Comparison of ENCODE assay signal across 28 mouse cellular contexts in genomic region chr8:85074167-85074566, GRCm38 (mm10). TPM values are rescaled to one million over a fixed set of nuclear protein-coding genes. Genes with fewer than 3 reads are reported as not detected.
DNase-seq lines count a peak whose midpoint lies in the region; ATAC-seq and TF ChIP-seq lines count a peak whose summit lies in the region.
"Had no signal": no experiment of that assay in that cellular context is flagged by ENCODE, and none has a peak within 500 bp of the region (broad histone marks: within the 10 kb centered on the region; RNA-seq: fewer than 3 reads in every experiment).

No protein-coding gene starts in this region.

- 87% methylated on average over 10 of the region's 10 CpGs for WGBS in hindbrain, embryonic 10.5 days
- WGBS in hindbrain, embryonic 12.5 days: 88% methylated on average over 10 of the region's 10 CpGs
- WGBS in midbrain, embryonic 11.5 days: 82% methylated on average over 10 of the region's 10 CpGs
- WGBS in midbrain, postnatal 0 days: 83% methylated on average over 10 of the region's 10 CpGs
- whole genome bisulfite sequencing in liver, embryonic 13.5 days (ENCODE audit: insufficient replicate concordance): 87% methylated on average over 10 of the region's 10 CpGs
- WGBS in hindbrain, embryonic 14.5 days: 84% methylated on average over 10 of the region's 10 CpGs

- H3K4me2 ChIP-seq in hindbrain, embryonic 12.5 days (replicated peaks): no peak overlapping the region
- H3K4me2 ChIP-seq in midbrain, embryonic 11.5 days: no peak overlapping the region
- no peak overlapping the region for H3K4me2 ChIP-seq in midbrain, postnatal 0 days (ENCODE audit: low read depth, low read length, poor library complexity, severe bottlenecking)
- no peak overlapping the region for H3K4me2 ChIP-seq in liver, embryonic 13.5 days
- no peak overlapping the region for H3K4me2 ChIP-seq in hindbrain, embryonic 14.5 days (replicated peaks)
- H3K4me2 ChIP-seq: embryonic facial prominence, embryonic 15.5 days; heart, embryonic 13.5 days; hindbrain, embryonic 13.5 days; intestine, embryonic 15.5 days had no signal

- no peak for DNase-seq in hindbrain, embryonic 10.5 days (ENCODE audit: low spot score)
- DNase-seq in midbrain, embryonic 11.5 days (ENCODE audit: low spot score, missing footprints): peak; percentile 77
- no peak for DNase-seq in midbrain, postnatal 0 days (ENCODE audit: low spot score)
- no peak for DNase-seq in liver, embryonic 13.5 days
- DNase-seq in urinary bladder, adult 2 months (ENCODE audit: low spot score): no peak
- no peak for DNase-seq in hindbrain, embryonic 14.5 days (ENCODE audit: low spot score)
- DNase-seq: adrenal gland, postnatal 14 days; cerebellum, adult 11-12 months; cerebellum, adult 9-11 months; cerebellum, postnatal 36 days; embryo, embryonic 11 days; gastrocnemius, postnatal 10 days; heart, postnatal 36 days had no signal

- H3K27me3 ChIP-seq in hindbrain, embryonic 10.5 days (ENCODE audit: insufficient read depth, poor library complexity, severe bottlenecking): no peaks in the 10 kb centered on the region
- H3K27me3 ChIP-seq in hindbrain, embryonic 12.5 days: no peaks in the 10 kb centered on the region
- H3K27me3 ChIP-seq in midbrain, embryonic 11.5 days (ENCODE audit: control insufficient read depth, insufficient read depth, low read length): no peaks in the 10 kb centered on the region
- no peaks in the 10 kb centered on the region for H3K27me3 ChIP-seq in midbrain, postnatal 0 days (ENCODE audit: insufficient read depth, low read length)
- H3K27me3 ChIP-seq in liver, embryonic 13.5 days: no peaks in the 10 kb centered on the region
- no peaks in the 10 kb centered on the region for H3K27me3 ChIP-seq in hindbrain, embryonic 14.5 days (ENCODE audit: control insufficient read depth, insufficient read depth, low read length)
- H3K27me3 ChIP-seq: embryonic facial prominence, embryonic 15.5 days; heart, embryonic 13.5 days; hindbrain, embryonic 13.5 days; intestine, embryonic 15.5 days; Patski had no signal

- H3K27ac ChIP-seq in hindbrain, embryonic 10.5 days: no peak overlapping the region
- H3K27ac ChIP-seq in hindbrain, embryonic 12.5 days: no peak overlapping the region
- no peak overlapping the region for H3K27ac ChIP-seq in midbrain, embryonic 11.5 days (ENCODE audit: low read depth, low read length)
- no peak overlapping the region for H3K27ac ChIP-seq in midbrain, postnatal 0 days (ENCODE audit: low read depth, low read length)
- H3K27ac ChIP-seq in liver, embryonic 13.5 days: no peak overlapping the region
- H3K27ac ChIP-seq in hindbrain, embryonic 14.5 days: no peak overlapping the region
- H3K27ac ChIP-seq: embryonic facial prominence, embryonic 15.5 days; forebrain, embryonic 10.5 days; heart, embryonic 13.5 days; hindbrain, embryonic 13.5 days; intestine, embryonic 15.5 days had no signal

- peaks cover 25% of the 10 kb centered on the region for H3K4me1 ChIP-seq in hindbrain, embryonic 10.5 days (replicated peaks)
- peaks cover 12% of the 10 kb centered on the region for H3K4me1 ChIP-seq in hindbrain, embryonic 12.5 days
- peaks cover 8% of the 10 kb centered on the region for H3K4me1 ChIP-seq in midbrain, embryonic 11.5 days (ENCODE audit: control insufficient read depth, insufficient read depth, low read length)
- no peaks in the 10 kb centered on the region for H3K4me1 ChIP-seq in midbrain, postnatal 0 days (ENCODE audit: insufficient read depth, low read length)
- H3K4me1 ChIP-seq in liver, embryonic 13.5 days (replicated peaks): peaks cover 72% of the 10 kb centered on the region
- H3K4me1 ChIP-seq in hindbrain, embryonic 14.5 days (replicated peaks; ENCODE audit: control insufficient read depth, insufficient read depth, low read length): peaks cover 15% of the 10 kb centered on the region

- TF ChIP-seq CTCF in midbrain, postnatal 0 days (IDR thresholded peaks at IDR 0.05): no peak

- H3K36me3 ChIP-seq in hindbrain, embryonic 10.5 days: peaks cover 57% of the 10 kb centered on the region
- H3K36me3 ChIP-seq in hindbrain, embryonic 12.5 days: peaks cover 43% of the 10 kb centered on the region
- peaks cover 16% of the 10 kb centered on the region for H3K36me3 ChIP-seq in midbrain, embryonic 11.5 days (ENCODE audit: control insufficient read depth, insufficient read depth, low read length)
- H3K36me3 ChIP-seq in midbrain, postnatal 0 days (ENCODE audit: insufficient read depth, low read length): peaks cover 34% of the 10 kb centered on the region
- peaks cover 57% of the 10 kb centered on the region for H3K36me3 ChIP-seq in liver, embryonic 13.5 days
- H3K36me3 ChIP-seq in hindbrain, embryonic 14.5 days (replicated peaks; ENCODE audit: control insufficient read depth, insufficient read depth): peaks cover 52% of the 10 kb centered on the region

- 0 out of 2 replicates have a peak overlapping the region, but pooled peaks have one; percentile 88 for H3K4me3 ChIP-seq in hindbrain, embryonic 10.5 days
- H3K4me3 ChIP-seq in hindbrain, embryonic 12.5 days: no peak overlapping the region
- H3K4me3 ChIP-seq in midbrain, embryonic 11.5 days (ENCODE audit: low read depth, low read length): no peak overlapping the region
- no peak overlapping the region for H3K4me3 ChIP-seq in midbrain, postnatal 0 days (ENCODE audit: low read depth, low read length)
- no peak overlapping the region for H3K4me3 ChIP-seq in liver, embryonic 13.5 days (replicated peaks)
- H3K4me3 ChIP-seq in hindbrain, embryonic 14.5 days (replicated peaks; ENCODE audit: low read length): no peak overlapping the region
- H3K4me3 ChIP-seq: embryonic facial prominence, embryonic 15.5 days; erythroblast, embryonic 14.5 days; forebrain, embryonic 10.5 days; heart, embryonic 13.5 days; hindbrain, embryonic 13.5 days; intestine, embryonic 15.5 days had no signal

- ATAC-seq in hindbrain, embryonic 12.5 days (ENCODE audit: low FRiP score): no peak
- no peak for ATAC-seq in midbrain, embryonic 11.5 days (ENCODE audit: low FRiP score)
- ATAC-seq in midbrain, postnatal 0 days (ENCODE audit: low FRiP score): no peak
- ATAC-seq in liver, embryonic 13.5 days (ENCODE audit: low read depth): no peak
- ATAC-seq in hindbrain, embryonic 14.5 days (ENCODE audit: low FRiP score): no peak
- ATAC-seq: activated CD4-positive, CD25-positive, alpha-beta regulatory T cell, adult 4 months; forebrain, embryonic 16.5 days; intestine, embryonic 15.5 days; Patski had no signal

- no peaks in the 10 kb centered on the region for H3K9me3 ChIP-seq in hindbrain, embryonic 10.5 days
- H3K9me3 ChIP-seq in hindbrain, embryonic 12.5 days (replicated peaks): no peaks in the 10 kb centered on the region
- H3K9me3 ChIP-seq in midbrain, embryonic 11.5 days (ENCODE audit: control insufficient read depth, low read length): no peaks in the 10 kb centered on the region
- no peaks in the 10 kb centered on the region for H3K9me3 ChIP-seq in midbrain, postnatal 0 days (ENCODE audit: low read length)
- H3K9me3 ChIP-seq in liver, embryonic 13.5 days (replicated peaks): no peaks in the 10 kb centered on the region
- H3K9me3 ChIP-seq in hindbrain, embryonic 14.5 days (ENCODE audit: control insufficient read depth, low read length): no peaks in the 10 kb centered on the region
- H3K9me3 ChIP-seq: embryonic facial prominence, embryonic 15.5 days; forebrain, embryonic 10.5 days; heart, embryonic 13.5 days; hindbrain, embryonic 13.5 days; intestine, embryonic 15.5 days had no signal

- no peak overlapping the region for H3K9ac ChIP-seq in hindbrain, embryonic 12.5 days
- no peak overlapping the region for H3K9ac ChIP-seq in midbrain, embryonic 11.5 days (ENCODE audit: low read length)
- H3K9ac ChIP-seq in midbrain, postnatal 0 days (replicated peaks; ENCODE audit: low read length, poor library complexity, severe bottlenecking): no peak overlapping the region
- 0 out of 2 replicates have a peak overlapping the region, but pooled peaks have one; percentile 53 for H3K9ac ChIP-seq in liver, embryonic 13.5 days
- no peak overlapping the region for H3K9ac ChIP-seq in hindbrain, embryonic 14.5 days
- H3K9ac ChIP-seq: embryonic facial prominence, embryonic 15.5 days; heart, embryonic 13.5 days; hindbrain, embryonic 13.5 days; intestine, embryonic 15.5 days had no signal

RNA-seq across cellular contexts. Expression of gene Dhps, which starts 2.6 kb away (rescaled TPM):
- 73.7 and 75.2 TPM in 2 replicates for polyA plus RNA-seq in hindbrain, embryonic 10.5 days (2016; fragmentation: Nextera tagmentation; extraction: Ambion mirVana)
- 69.2 and 76.9 TPM in 2 replicates for polyA plus RNA-seq in hindbrain, embryonic 12.5 days (2016; fragmentation: Nextera tagmentation; extraction: Ambion mirVana)
- polyA plus RNA-seq in midbrain, embryonic 11.5 days (2014; fragmentation: Nextera tagmentation; extraction: Ambion mirVana): 65.5 and 66.8 TPM in 2 replicates
- 66.3 and 77.1 TPM in 2 replicates for total RNA-seq in midbrain, postnatal 0 days (2014; rRNA removed)
- polyA plus RNA-seq in midbrain, postnatal 0 days (2015; fragmentation: Nextera tagmentation; extraction: Ambion mirVana): 128 and 129 TPM in 2 replicates
- polyA plus RNA-seq in liver, embryonic 13.5 days (2015; fragmentation: Nextera tagmentation; extraction: Ambion mirVana): 41.2 and 42.9 TPM in 2 replicates
- polyA plus RNA-seq in urinary bladder, adult 2 months (2012; rRNA removed): 41.0 and 47.1 TPM in 2 replicates
- 105 and 113 TPM in 2 replicates for polyA plus RNA-seq in hindbrain, embryonic 14.5 days (2014; fragmentation: Nextera tagmentation; extraction: Ambion mirVana)

RNA-seq across cellular contexts. Expression of gene Wdr83os, which starts 6.4 kb away (rescaled TPM):
- 134 and 136 TPM in 2 replicates for polyA plus RNA-seq in hindbrain, embryonic 10.5 days (2016; fragmentation: Nextera tagmentation; extraction: Ambion mirVana)
- polyA plus RNA-seq in hindbrain, embryonic 12.5 days (2016; fragmentation: Nextera tagmentation; extraction: Ambion mirVana): 93.6 and 108 TPM in 2 replicates
- 120 and 135 TPM in 2 replicates for polyA plus RNA-seq in midbrain, embryonic 11.5 days (2014; fragmentation: Nextera tagmentation; extraction: Ambion mirVana)
- total RNA-seq in midbrain, postnatal 0 days (2014; rRNA removed): 92.6 and 105 TPM in 2 replicates
- 129 and 137 TPM in 2 replicates for polyA plus RNA-seq in midbrain, postnatal 0 days (2015; fragmentation: Nextera tagmentation; extraction: Ambion mirVana)
- 69.1 and 70.5 TPM in 2 replicates for polyA plus RNA-seq in liver, embryonic 13.5 days (2015; fragmentation: Nextera tagmentation; extraction: Ambion mirVana)
- 95.6 and 103 TPM in 2 replicates for polyA plus RNA-seq in urinary bladder, adult 2 months (2012; rRNA removed)
- 119 and 136 TPM in 2 replicates for polyA plus RNA-seq in hindbrain, embryonic 14.5 days (2014; fragmentation: Nextera tagmentation; extraction: Ambion mirVana)

RNA-seq across cellular contexts. Expression of gene Gm5741, which starts 6.4 kb away (rescaled TPM):
- polyA plus RNA-seq in hindbrain, embryonic 10.5 days (2016; fragmentation: Nextera tagmentation; extraction: Ambion mirVana): 0.86 and 1.0 TPM in 2 replicates
- polyA plus RNA-seq in hindbrain, embryonic 12.5 days (2016; fragmentation: Nextera tagmentation; extraction: Ambion mirVana): 0.85 and 1.2 TPM in 2 replicates
- 0.53 TPM in 1 of 2 replicates, not detected in the other for polyA plus RNA-seq in midbrain, embryonic 11.5 days (2014; fragmentation: Nextera tagmentation; extraction: Ambion mirVana)
- total RNA-seq in midbrain, postnatal 0 days (2014; rRNA removed): not detected in 2 replicates
- polyA plus RNA-seq in midbrain, postnatal 0 days (2015; fragmentation: Nextera tagmentation; extraction: Ambion mirVana): 2.2 TPM in 1 of 2 replicates, not detected in the other
- not detected in 2 replicates for polyA plus RNA-seq in liver, embryonic 13.5 days (2015; fragmentation: Nextera tagmentation; extraction: Ambion mirVana)
- polyA plus RNA-seq in urinary bladder, adult 2 months (2012; rRNA removed): 0.43 and 1.2 TPM in 2 replicates
- 1.4 TPM in 1 of 2 replicates, not detected in the other for polyA plus RNA-seq in hindbrain, embryonic 14.5 days (2014; fragmentation: Nextera tagmentation; extraction: Ambion mirVana)
- total RNA-seq: adrenal gland, adult 18-20 months; adrenal gland, postnatal 14 days; gastrocnemius, postnatal 10 days; heart, adult 8-10 months; heart, postnatal 36 days had no signal
- polyA plus RNA-seq: activated CD4-positive, CD25-positive, alpha-beta regulatory T cell, adult 4 months; embryonic facial prominence, embryonic 11.5 days; erythroblast, embryonic 14.5 days; forebrain, embryonic 10.5 days; frontal cortex, adult 2 months; heart, postnatal 0 days; intestine, embryonic 15.5 days had no signal

RNA-seq across cellular contexts. Expression of gene Wdr83, which starts 6.9 kb away (rescaled TPM):
- 63.4 TPM in 2 replicates for polyA plus RNA-seq in hindbrain, embryonic 10.5 days (2016; fragmentation: Nextera tagmentation; extraction: Ambion mirVana)
- 46.0 and 48.4 TPM in 2 replicates for polyA plus RNA-seq in hindbrain, embryonic 12.5 days (2016; fragmentation: Nextera tagmentation; extraction: Ambion mirVana)
- 54.3 and 56.1 TPM in 2 replicates for polyA plus RNA-seq in midbrain, embryonic 11.5 days (2014; fragmentation: Nextera tagmentation; extraction: Ambion mirVana)
- total RNA-seq in midbrain, postnatal 0 days (2014; rRNA removed): 27.4 and 34.1 TPM in 2 replicates
- polyA plus RNA-seq in midbrain, postnatal 0 days (2015; fragmentation: Nextera tagmentation; extraction: Ambion mirVana): 37.0 and 39.9 TPM in 2 replicates
- polyA plus RNA-seq in liver, embryonic 13.5 days (2015; fragmentation: Nextera tagmentation; extraction: Ambion mirVana): 26.5 and 28.1 TPM in 2 replicates
- 35.8 and 45.7 TPM in 2 replicates for polyA plus RNA-seq in urinary bladder, adult 2 months (2012; rRNA removed)
- 41.2 and 43.9 TPM in 2 replicates for polyA plus RNA-seq in hindbrain, embryonic 14.5 days (2014; fragmentation: Nextera tagmentation; extraction: Ambion mirVana)

RNA-seq across cellular contexts. Expression of gene Man2b1, which starts 8.9 kb away (rescaled TPM):
- 19.8 and 23.1 TPM in 2 replicates for polyA plus RNA-seq in hindbrain, embryonic 10.5 days (2016; fragmentation: Nextera tagmentation; extraction: Ambion mirVana)
- polyA plus RNA-seq in hindbrain, embryonic 12.5 days (2016; fragmentation: Nextera tagmentation; extraction: Ambion mirVana): 19.7 and 22.4 TPM in 2 replicates
- 15.7 and 16.9 TPM in 2 replicates for polyA plus RNA-seq in midbrain, embryonic 11.5 days (2014; fragmentation: Nextera tagmentation; extraction: Ambion mirVana)
- 29.7 and 33.7 TPM in 2 replicates for total RNA-seq in midbrain, postnatal 0 days (2014; rRNA removed)
- 18.7 and 19.7 TPM in 2 replicates for polyA plus RNA-seq in midbrain, postnatal 0 days (2015; fragmentation: Nextera tagmentation; extraction: Ambion mirVana)
- polyA plus RNA-seq in liver, embryonic 13.5 days (2015; fragmentation: Nextera tagmentation; extraction: Ambion mirVana): 20.0 and 24.1 TPM in 2 replicates
- 72.9 and 74.8 TPM in 2 replicates for polyA plus RNA-seq in urinary bladder, adult 2 months (2012; rRNA removed)
- polyA plus RNA-seq in hindbrain, embryonic 14.5 days (2014; fragmentation: Nextera tagmentation; extraction: Ambion mirVana): 17.3 and 20.1 TPM in 2 replicates
